Mouse (Mus musculus): ENCODE results near the gene H6pd. TPM values are rescaled to one million over a fixed set of nuclear protein-coding genes. Genes with fewer than 3 reads are reported as not detected.
A peak's percentile ranks its signal among the peaks of the same experiment; 100 is the strongest.

Gene H6pd
- total RNA-seq, 2 experiments from 2014 or later: 43.2 to 49.2 TPM

DNA sequence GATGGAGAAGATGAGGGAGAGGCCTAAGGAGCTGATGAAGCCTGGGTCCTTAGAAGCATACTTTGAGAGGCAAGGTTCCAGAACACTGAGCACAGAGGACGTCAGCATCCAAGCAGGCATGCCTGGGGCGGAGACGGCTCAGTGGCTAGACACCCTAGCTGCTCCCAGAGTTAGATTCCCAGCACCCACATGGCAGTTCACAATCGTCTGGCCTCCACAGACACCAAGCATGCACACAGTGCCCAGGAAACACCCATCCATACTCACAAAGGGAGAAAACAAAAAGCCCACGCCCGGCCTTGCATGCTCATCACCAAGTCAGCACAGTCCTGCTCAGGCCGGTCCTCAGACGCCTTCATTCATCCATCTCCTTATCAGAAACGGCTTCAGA lies 9.3 kb downstream of the H6pd start:
- DNase-seq: no peak

- peak; percentile 92 for DNase-seq
Measured at GRCm38 (mm10) chr4:149998786-149999509, 9.9 kb downstream of the H6pd start.

GRCm38 (mm10) chr4:149997999-149998398 lies 10.8 kb downstream of the H6pd start:
- peak; percentile 68 for DNase-seq

DNA sequence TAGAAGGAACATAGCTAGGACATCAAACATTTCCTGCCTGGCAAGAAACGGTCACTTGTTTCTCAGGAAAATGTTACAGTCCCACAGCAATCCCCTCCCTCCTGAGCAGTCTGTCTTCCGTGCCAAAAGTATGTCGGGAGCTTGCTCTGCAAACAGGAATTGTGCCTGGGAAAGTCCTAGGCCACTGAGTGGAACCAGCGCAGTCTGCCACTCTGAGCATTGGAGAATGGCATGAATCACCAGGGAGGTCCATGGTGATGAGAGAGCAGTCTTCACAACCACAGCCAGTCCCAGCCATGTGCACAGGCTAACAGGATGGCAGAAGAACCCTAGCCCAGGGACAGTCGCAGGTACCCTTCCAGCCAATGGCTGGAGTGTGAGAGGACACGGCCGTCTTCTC lies 12.4 kb downstream of the H6pd start:
- DNase-seq: no peak

GRCm38 (mm10) chr4:149995911-149996310 lies 12.9 kb downstream of the H6pd start:
- DNase-seq: no peak

- DNase-seq: peak; percentile 16
Measured at GRCm38 (mm10) chr4:149994218-149994617, 14.6 kb downstream of the H6pd start.

- peak; percentile 5 for DNase-seq
Measured at GRCm38 (mm10) chr4:149992670-149993032, 16.2 kb downstream of the H6pd start.

GRCm38 (mm10) chr4:149991755-149992669 lies 16.8 kb downstream of the H6pd start:
- no peak for DNase-seq

GRCm38 (mm10) chr4:149990954-149991633 lies 17.7 kb downstream of the H6pd start:
- DNase-seq: no peak

GRCm38 (mm10) chr4:149990212-149990953 lies 18.4 kb downstream of the H6pd start:
- DNase-seq: peak; percentile 88

DNA sequence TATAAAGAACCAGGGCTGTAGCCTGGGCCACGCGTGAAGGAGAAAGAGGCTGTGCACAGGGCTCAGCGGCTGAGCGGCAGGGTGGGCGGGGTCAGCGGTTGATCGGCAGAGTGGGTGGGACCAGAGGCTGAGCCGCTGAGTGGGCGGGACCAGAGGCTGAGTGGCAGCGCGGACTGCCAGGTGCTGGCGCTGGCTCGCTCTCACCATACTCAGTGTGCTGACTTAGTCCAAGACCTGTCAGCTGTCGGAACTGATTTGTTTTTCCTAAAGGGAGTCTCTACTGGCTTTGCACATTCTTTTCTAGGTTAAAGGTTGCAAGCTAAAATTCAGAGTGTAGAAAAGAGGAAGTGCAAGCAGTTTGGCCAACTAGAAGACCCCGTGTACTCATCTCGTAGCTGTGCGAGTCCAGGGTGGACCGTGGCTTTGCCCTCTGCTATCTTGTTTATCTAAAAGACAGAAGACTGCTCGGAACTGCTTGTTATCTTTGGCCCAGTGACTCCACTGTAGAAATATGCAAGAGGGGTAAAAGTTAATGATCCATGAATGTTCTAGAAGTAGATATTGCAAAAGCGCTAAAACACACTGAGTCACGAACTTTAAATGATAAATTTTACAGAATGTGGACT lies 19.8 kb downstream of the H6pd start:
- peak; percentile 91 for DNase-seq

DNA sequence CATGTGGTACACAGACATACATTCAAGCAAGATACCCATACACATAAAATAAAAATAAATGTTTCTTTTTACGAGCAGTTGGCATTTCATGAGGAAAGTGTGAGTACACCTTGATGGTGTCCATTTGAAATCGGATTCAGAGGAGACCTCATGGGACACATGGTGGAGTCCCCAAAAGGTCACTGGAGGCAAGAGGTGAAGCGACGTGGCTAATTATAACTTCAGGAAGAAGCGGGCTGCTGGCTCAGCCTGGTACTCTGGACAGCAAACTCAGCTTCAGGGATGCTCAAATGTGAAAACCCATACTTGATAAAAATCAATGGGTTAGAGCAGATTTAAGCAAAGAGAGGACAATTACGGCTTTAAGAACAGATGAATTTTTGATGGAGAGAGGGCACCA lies 20.5 kb downstream of the H6pd start:
- no peak for DNase-seq

- DNase-seq: no peak
Measured at GRCm38 (mm10) chr4:149986671-149987417, 22.0 kb downstream of the H6pd start.

- no peak for DNase-seq
Measured at GRCm38 (mm10) chr4:149983921-149984645, 24.7 kb downstream of the H6pd start.

DNA sequence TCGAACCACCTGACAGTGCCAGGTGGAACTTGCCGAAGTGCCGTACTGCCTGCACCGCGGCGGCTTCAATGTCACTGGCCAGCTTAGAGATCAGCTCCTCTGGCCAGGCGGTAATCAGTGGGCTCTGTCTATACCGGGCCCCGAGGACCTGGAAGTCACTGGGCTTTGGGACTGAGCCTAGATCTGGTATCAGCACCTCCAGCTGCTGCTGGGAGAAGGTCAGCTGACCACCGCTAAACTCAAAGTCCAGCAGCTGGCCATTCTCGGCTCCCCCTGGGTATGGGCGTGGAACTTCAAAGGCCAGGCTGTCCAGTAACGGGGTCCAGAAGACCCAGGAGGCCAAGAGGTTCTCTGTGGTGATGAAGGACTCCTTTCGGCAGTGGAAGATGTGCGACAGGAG lies 26.7 kb downstream of the H6pd start:
- DNase-seq: no peak

DNA sequence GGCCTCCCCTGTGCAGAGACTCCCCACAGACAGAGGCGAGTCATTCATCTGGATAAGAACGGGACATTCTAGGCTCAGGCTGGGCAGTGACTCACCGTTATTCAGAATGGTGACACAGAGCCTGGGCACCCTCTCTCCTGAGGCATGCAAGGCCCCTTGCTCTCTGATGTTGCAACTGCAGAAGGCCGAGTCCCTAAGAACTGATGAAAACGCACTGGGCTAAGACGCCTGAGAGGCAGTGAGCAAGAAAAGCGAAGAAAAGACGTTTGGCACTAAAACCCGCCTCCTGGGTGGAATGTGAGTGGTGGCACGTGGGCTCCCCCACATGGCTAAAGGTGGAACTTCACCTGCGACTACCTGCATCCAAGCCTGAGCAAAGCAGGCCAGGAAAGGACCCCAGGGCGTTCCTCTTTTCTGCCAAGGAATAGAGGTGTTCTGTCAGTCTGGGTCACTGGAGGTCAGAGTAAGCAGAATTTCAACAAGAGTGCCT lies 29.0 kb downstream of the H6pd start:
- DNase-seq: peak; percentile 56

GRCm38 (mm10) chr4:149978820-149979219 lies 30.0 kb downstream of the H6pd start:
- DNase-seq: no peak

DNA sequence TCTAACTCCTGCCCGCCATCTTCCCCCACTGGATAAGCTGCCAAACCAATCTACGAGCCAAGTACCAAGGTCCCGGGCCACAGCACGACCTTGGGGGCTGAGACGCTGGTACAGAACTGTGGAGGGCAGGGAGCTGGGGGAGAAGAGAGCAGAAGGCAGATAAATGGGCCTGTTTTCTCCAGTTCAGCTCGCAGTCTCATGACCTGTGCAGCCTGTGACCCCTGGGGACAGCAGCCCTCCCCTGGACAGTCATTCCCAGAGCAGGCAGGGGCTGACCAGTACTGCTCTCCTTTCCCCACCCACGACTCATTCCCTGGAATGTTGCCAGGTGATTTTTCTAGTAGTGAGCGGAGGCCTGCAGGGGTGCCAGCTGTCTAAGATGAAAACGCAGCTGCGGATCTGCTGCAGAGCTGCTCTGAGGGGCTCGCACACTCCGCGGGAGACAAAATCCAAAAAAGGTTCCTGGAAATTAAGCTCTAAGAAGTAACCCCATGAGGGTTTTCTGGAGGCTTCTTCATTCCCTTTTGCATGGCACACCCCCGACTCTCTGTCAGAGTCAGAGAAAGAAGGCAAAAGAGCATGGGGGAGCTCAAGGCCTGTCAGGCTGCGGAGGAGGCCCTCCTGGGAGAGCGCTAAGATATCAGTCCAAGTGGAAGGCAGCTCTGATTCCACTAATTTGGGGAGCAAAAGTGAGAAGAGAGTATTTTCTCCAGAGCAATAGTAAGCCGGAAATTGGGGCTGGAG lies 30.9 kb downstream of the H6pd start:
- no peak for DNase-seq

DNA sequence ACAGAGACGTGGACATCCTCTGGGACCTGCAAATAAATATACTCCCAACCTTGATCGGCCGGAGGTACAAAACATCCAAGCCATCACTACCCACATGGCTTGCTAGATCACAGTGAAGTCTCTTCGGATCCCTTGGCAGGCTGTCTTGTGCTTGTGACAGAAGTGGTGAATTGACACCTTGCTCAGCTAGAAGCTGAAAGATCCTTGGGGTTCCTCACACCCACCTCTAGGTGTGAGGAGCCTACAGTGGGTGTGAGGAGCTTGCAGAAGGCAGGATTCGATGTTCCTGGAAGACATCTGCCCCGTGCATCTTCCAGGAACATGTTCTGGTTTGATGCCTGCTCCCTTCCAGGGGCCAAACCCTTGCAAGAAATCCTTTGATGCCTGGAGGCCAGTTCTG lies 31.6 kb downstream of the H6pd start:
- DNase-seq: no peak

All from gastrocnemius, postnatal 25 days (tissue).